Mouse (Mus musculus) left cerebral cortex, adult 9 months (tissue): ENCODE measurements around the gene M6pr.
A peak's percentile ranks its signal among the peaks of the same experiment; 100 is the strongest.

ENCODE experiments used
- DNase-seq, 2 experiments: peaks; one replicate each; pipeline ENCODE4 v3.0.0; 2022; ENCODE audit warnings: low spot score in 2 of 2

Gene M6pr

GRCm38 (mm10) chr6:122298223-122298609, 10.3 kb upstream of the M6pr start:
- no peak for DNase-seq

- DNase-seq: no peak
These were observed 8.8 kb upstream of the M6pr start for GRCm38 (mm10) chr6:122299621-122300133.

- no peak for DNase-seq
These were observed 6.4 kb upstream of the M6pr start for GRCm38 (mm10) chr6:122302121-122302520.

- no peak for DNase-seq
These were observed 5.9 kb upstream of the M6pr start for GRCm38 (mm10) chr6:122302661-122303060.

- no peak for DNase-seq
These were observed 5.0 kb upstream of the M6pr start for GRCm38 (mm10) chr6:122303526-122303925.

GRCm38 (mm10) chr6:122304355-122304754, 4.2 kb upstream of the M6pr start:
- DNase-seq: peak; percentile 28 to 76

- no peak for DNase-seq
These were observed 3.5 kb upstream of the M6pr start for GRCm38 (mm10) chr6:122304790-122305555.

GRCm38 (mm10) chr6:122306707-122307106, 1.8 kb upstream of the M6pr start:
- DNase-seq: no peak

GRCm38 (mm10) chr6:122308136-122308504, 400 bp upstream of the M6pr start:
- DNase-seq: no peak

GRCm38 (mm10) chr6:122309446-122309960, 983 bp downstream of the M6pr start:
- no peak for DNase-seq

GRCm38 (mm10) chr6:122310187-122310820, 1.8 kb downstream of the M6pr start:
- DNase-seq: no peak

GRCm38 (mm10) chr6:122318726-122319125, 10.2 kb downstream of the M6pr start:
- no peak for DNase-seq

- DNase-seq: no peak
These were observed 16.9 kb downstream of the M6pr start for GRCm38 (mm10) chr6:122325361-122325975.

GRCm38 (mm10) chr6:122333081-122333612, 24.6 kb downstream of the M6pr start:
- no peak for DNase-seq

- no peak for DNase-seq
These were observed 26.3 kb downstream of the M6pr start for GRCm38 (mm10) chr6:122334786-122335340.

GRCm38 (mm10) chr6:122337546-122337945, 29.0 kb downstream of the M6pr start:
- no peak for DNase-seq

- DNase-seq: peak in 1 of 2 experiments; percentile 64
These were observed 30.6 kb downstream of the M6pr start for GRCm38 (mm10) chr6:122339047-122339647.

GRCm38 (mm10) chr6:122339648-122340341, 31.3 kb downstream of the M6pr start:
- peak in 1 of 2 experiments; percentile 70 for DNase-seq

- DNase-seq: no peak
These were observed 32.0 kb downstream of the M6pr start, which contains the start of gene Phc1 for GRCm38 (mm10) chr6:122340349-122341000. Gene Phc1, minus strand, starts transcription at chr6:122340561.
